9 mouse cellular contexts compared by ENCODE assay signal in genomic region chr9:32515894-32516686, GRCm38 (mm10). TPM values are rescaled to one million over a fixed set of nuclear protein-coding genes. Genes with fewer than 3 reads are reported as not detected.
DNase-seq lines count a peak whose midpoint lies in the region; ATAC-seq and TF ChIP-seq lines count a peak whose summit lies in the region.
"Had no signal": no experiment of that assay in that cellular context is flagged by ENCODE, and none has a peak within 500 bp of the region (broad histone marks: within the 10 kb centered on the region; RNA-seq: fewer than 3 reads in every experiment).

No protein-coding gene starts in this region.

- H3K9me3 ChIP-seq in midbrain, embryonic 13.5 days = no peaks in the 10 kb centered on the region
- no peaks in the 10 kb centered on the region for H3K9me3 ChIP-seq in forebrain, postnatal 0 days (ENCODE audit: low read length)
- H3K9me3 ChIP-seq: hindbrain, embryonic 10.5 days had no signal

- H3K4me1 ChIP-seq in midbrain, embryonic 13.5 days (replicated peaks) = no peaks in the 10 kb centered on the region
- no peaks in the 10 kb centered on the region for H3K4me1 ChIP-seq in forebrain, postnatal 0 days (ENCODE audit: insufficient read depth)

- WGBS in midbrain, embryonic 13.5 days = 86% methylated on average over 10 of the region's 10 CpGs
- WGBS in forebrain, postnatal 0 days = 84% methylated on average over 10 of the region's 10 CpGs

- DNase-seq in gastrocnemius, postnatal 25 days = peak; percentile 58
- no peak for DNase-seq in gastrocnemius, adult 8-10 months (ENCODE audit: low spot score in 2 of 2)
- DNase-seq in B cell, adult 2 months = peak; percentile 73 to 76
- peak; percentile 29 to 47 for DNase-seq in kidney, postnatal 4 days
- no peak for DNase-seq in urinary bladder, postnatal 14 days (ENCODE audit: low spot score)
- DNase-seq in forebrain, postnatal 0 days = no peak

- no peaks in the 10 kb centered on the region for H3K36me3 ChIP-seq in midbrain, embryonic 13.5 days
- H3K36me3 ChIP-seq in forebrain, postnatal 0 days (ENCODE audit: insufficient read depth) = no peaks in the 10 kb centered on the region
- H3K36me3 ChIP-seq: hindbrain, embryonic 10.5 days had no signal

- no peak overlapping the region for H3K4me3 ChIP-seq in midbrain, embryonic 13.5 days (replicated peaks)
- no peak overlapping the region for H3K4me3 ChIP-seq in forebrain, postnatal 0 days (ENCODE audit: low read depth, low read length)
- H3K4me3 ChIP-seq: hindbrain, embryonic 10.5 days had no signal

- H3K4me2 ChIP-seq in midbrain, embryonic 13.5 days (replicated peaks) = no peak overlapping the region
- no peak overlapping the region for H3K4me2 ChIP-seq in forebrain, postnatal 0 days (ENCODE audit: low read depth)

- no peak for TF ChIP-seq CTCF in forebrain, postnatal 0 days (IDR thresholded peaks at IDR 0.05; ENCODE audit: low read depth)

- 0 out of 2 replicates have a peak, but pooled peaks have one; percentile 19 for ATAC-seq in monocyte, adult 5-6 weeks (replicated peaks; ENCODE audit: insufficient number of reproducible peaks, low FRiP score, low TSS enrichment, poor library complexity, severe bottlenecking)
- no peak for ATAC-seq in midbrain, embryonic 13.5 days
- ATAC-seq in forebrain, postnatal 0 days = no peak

- no peak overlapping the region for H3K27ac ChIP-seq in midbrain, embryonic 13.5 days
- no peak overlapping the region for H3K27ac ChIP-seq in forebrain, postnatal 0 days (ENCODE audit: low read depth, low read length)
- H3K27ac ChIP-seq: hindbrain, embryonic 10.5 days had no signal

- no peaks in the 10 kb centered on the region for H3K27me3 ChIP-seq in midbrain, embryonic 13.5 days
- no peaks in the 10 kb centered on the region for H3K27me3 ChIP-seq in forebrain, postnatal 0 days (ENCODE audit: insufficient read depth, low read length)

- no peak overlapping the region for H3K9ac ChIP-seq in midbrain, embryonic 13.5 days (replicated peaks)
- H3K9ac ChIP-seq in forebrain, postnatal 0 days = no peak overlapping the region

RNA-seq across cellular contexts. Expression of gene Fli1, which starts 26.6 kb away (rescaled TPM):
- 1 to 10 TPM; 7.3 to 9.4 TPM for total RNA-seq in gastrocnemius, postnatal 25 days (2021)
- total RNA-seq in gastrocnemius, adult 8-10 months (2022) = 1 to 10 TPM; 4.3 to 9.0 (median 5.6) TPM
- 94.4 to 137 TPM (median 98.0 TPM) in 3 replicates for total RNA-seq in monocyte, adult 5-6 weeks (2017)
- 6.2 and 7.1 TPM in 2 replicates for polyA plus RNA-seq in midbrain, embryonic 13.5 days (2015; fragmentation: Nextera tagmentation; extraction: Ambion mirVana)
- total RNA-seq in forebrain, postnatal 0 days (2014; rRNA removed) = 6.2 and 7.0 TPM in 2 replicates
- 5.7 and 6.8 TPM in 2 replicates for polyA plus RNA-seq in forebrain, postnatal 0 days (2015; fragmentation: Nextera tagmentation; extraction: Ambion mirVana)

Comparison
In these comparisons a context has a peak if more than half of its experiments do, and no peak if none do; other contexts are left out.
1. DNase-seq: peak in gastrocnemius, postnatal 25 days (single experiment), B cell, adult 2 months (2 of 2) and kidney, postnatal 4 days (2 of 2); none in gastrocnemius, adult 8-10 months (0 of 2), urinary bladder, postnatal 14 days (single experiment) and forebrain, postnatal 0 days (single experiment).